Comparison of ENCODE assay signal across 1 mouse cellular context in genomic region chr1:165775518-165776294, GRCm38 (mm10).
A peak's percentile ranks its signal among the peaks of the same experiment; 100 is the strongest.
TF ChIP-seq lines count a peak whose summit lies in the region.

No protein-coding gene starts in this region.

TF ChIP-seq in MEL, 35 proteins besides CTCF, POLR2A, EP300 and RAD21 (continued from another document):
- TF ChIP-seq SMC3 (IDR thresholded peaks at IDR 0.05; ENCODE audit: low read depth, low read length) (peak; percentile 81), NRF1 (IDR thresholded peaks at IDR 0.05; ENCODE audit: insufficient read depth, low read depth, low read length, poor library complexity, severe bottlenecking) (no peak)
